Mouse (Mus musculus) midbrain, embryonic 16.5 days (tissue): ENCODE data around the gene Plxna1. TPM values are rescaled to one million over a fixed set of nuclear protein-coding genes. Genes with fewer than 3 reads are reported as not detected.

Experiments
- ATAC-seq: fragments of 200-750 bp; cut with Nextera tagmentation; 2 replicates; pipeline ENCODE4 v1.8.0; 2017; ENCODE audit warnings: moderate TSS enrichment
- H3K27ac ChIP-seq: fragments of 300-500 bp; sonication (generic); 2 replicates; pipeline ENCODE4 v1.5.1; 2014; ENCODE audit warnings: mild to moderate bottlenecking, low read length, mixed read lengths
- H3K27me3 ChIP-seq: fragments of 300-500 bp; sonication (generic); 2 replicates; pipeline ENCODE4 v1.6.1; 2014; ENCODE audit warnings: low read depth, low read length, mixed read lengths; ENCODE audit not compliant: control insufficient read depth, insufficient read depth
- H3K36me3 ChIP-seq: fragments of 300-500 bp; sonication (generic); 2 replicates; pipeline ENCODE4 v1.6.1; 2014; ENCODE audit warnings: mild to moderate bottlenecking, low read length, moderate library complexity, mixed read lengths; ENCODE audit not compliant: control insufficient read depth, insufficient read depth
- H3K4me1 ChIP-seq: fragments of 300-500 bp; sonication (generic); 2 replicates; pipeline ENCODE4 v1.6.1; 2014; ENCODE audit warnings: mild to moderate bottlenecking, low read length, mixed read lengths; ENCODE audit not compliant: control insufficient read depth, insufficient read depth
- H3K4me2 ChIP-seq: fragments of 300-500 bp; sonication (generic); 2 replicates; pipeline ENCODE4 v1.6.1; 2014; ENCODE audit warnings: mild to moderate bottlenecking, low read length, mixed read lengths
- H3K4me3 ChIP-seq: fragments of 300-500 bp; sonication (generic); 2 replicates; pipeline ENCODE4 v1.5.1; 2014; ENCODE audit warnings: low read depth, mild to moderate bottlenecking, low read length, moderate library complexity, mixed read lengths
- H3K9ac ChIP-seq: fragments of 300-500 bp; sonication (generic); 2 replicates; pipeline ENCODE4 v1.6.1; 2014; ENCODE audit warnings: low read depth, low read length, mixed read lengths
- H3K9me3 ChIP-seq: fragments of 300-500 bp; sonication (generic); replicated peaks from 2 replicates; pipeline ENCODE4 v1.6.1; 2014; ENCODE audit warnings: mild to moderate bottlenecking, low read length, mixed read lengths; ENCODE audit not compliant: control insufficient read depth, poor library complexity, severe bottlenecking
- WGBS: fragments of 180-500 bp; shearing (Covaris S2); extraction: QIAGEN DNeasy Blood & Tissue Kit; methylation state at CpG from one replicate; pipeline ENCODE4 v1.1.7; 2014; 5-methylcytosine and 5-hydroxymethylcytosine counted together
- polyA plus RNA-seq: library from polyadenylated mRNA; unstranded; fragments of >200 nt; fragmentation: Nextera tagmentation; extraction: Ambion mirVana; gene quantifications from 2 replicates; pipeline ENCODE4 v1.2.1, GENCODE M21; 2015

The Plxna1 gene
- polyA plus RNA-seq, 1 experiment from 2014 or later: 64.0 TPM

DNA sequence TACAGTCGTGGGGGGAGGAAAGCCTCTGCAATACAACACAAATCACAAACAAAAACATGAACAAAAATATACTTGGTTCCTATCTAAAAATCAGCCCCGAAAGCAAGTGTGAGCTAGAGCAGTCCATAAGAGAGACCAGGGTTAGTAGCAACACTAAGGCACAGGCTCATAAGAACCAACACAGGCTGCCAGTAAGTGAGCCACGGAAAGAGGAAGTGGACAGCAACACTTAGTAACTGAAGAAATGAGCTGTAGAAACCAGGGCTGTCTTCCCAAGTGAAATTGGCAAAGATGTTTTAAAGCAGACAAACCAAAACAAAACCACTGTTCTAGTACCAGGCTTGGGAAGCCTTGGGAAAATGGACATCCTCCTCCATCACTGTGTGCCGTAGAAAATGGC, 35.5 kb upstream of the Plxna1 start:
- H3K4me3 ChIP-seq: no peak overlapping the region
- 84% methylated on average over 4 of the region's 4 CpGs for WGBS

GRCm38 (mm10) chr6:89393820-89394219, 31.4 kb upstream of the Plxna1 start:
- no peaks in the 10 kb centered on the region for H3K9me3 ChIP-seq
- WGBS: 90% methylated on average over 2 of the region's 2 CpGs
- no peak overlapping the region for H3K4me2 ChIP-seq
- no peak for ATAC-seq
- no peak overlapping the region for H3K27ac ChIP-seq
- no peak overlapping the region for H3K9ac ChIP-seq
- H3K4me3 ChIP-seq: no peak overlapping the region
- no peaks in the 10 kb centered on the region for H3K36me3 ChIP-seq
- H3K4me1 ChIP-seq: no peaks in the 10 kb centered on the region
- no peaks in the 10 kb centered on the region for H3K27me3 ChIP-seq

More for the DNA sequence above, 35.5 kb upstream of the Plxna1 start:
- H3K36me3 ChIP-seq: no peaks in the 10 kb centered on the region
- no peak for ATAC-seq
- H3K9ac ChIP-seq: no peak overlapping the region
- H3K4me2 ChIP-seq: no peak overlapping the region
- no peaks in the 10 kb centered on the region for H3K4me1 ChIP-seq
- no peak overlapping the region for H3K27ac ChIP-seq
- no peaks in the 10 kb centered on the region for H3K27me3 ChIP-seq
- H3K9me3 ChIP-seq: no peaks in the 10 kb centered on the region

DNA sequence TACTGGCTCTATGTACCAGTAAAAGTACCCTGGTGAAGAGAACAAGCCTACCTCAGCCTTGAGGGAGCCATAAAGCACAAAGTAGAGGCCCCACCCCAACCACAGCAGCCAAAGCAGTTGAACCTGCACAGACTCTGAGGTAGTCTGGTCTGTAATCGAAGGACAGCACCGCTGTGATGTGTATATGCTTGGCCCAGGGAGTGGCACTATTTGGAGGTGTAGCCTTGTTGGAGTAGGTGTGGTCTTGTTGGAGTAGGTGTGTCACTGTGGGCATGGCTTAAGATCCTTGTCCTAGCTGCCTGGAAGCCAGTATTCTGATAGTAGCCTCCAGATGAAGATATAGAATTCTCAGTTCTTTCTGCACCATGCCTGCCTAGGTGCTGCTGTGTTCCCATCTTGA, 29.8 kb upstream of the Plxna1 start:
- WGBS: 94% methylated on average over 2 of the region's 2 CpGs
- no peak overlapping the region for H3K4me3 ChIP-seq
- no peaks in the 10 kb centered on the region for H3K36me3 ChIP-seq
- no peak overlapping the region for H3K27ac ChIP-seq
- no peak overlapping the region for H3K9ac ChIP-seq
- no peaks in the 10 kb centered on the region for H3K9me3 ChIP-seq
- no peaks in the 10 kb centered on the region for H3K27me3 ChIP-seq
- H3K4me1 ChIP-seq: no peaks in the 10 kb centered on the region
- no peak for ATAC-seq
- no peak overlapping the region for H3K4me2 ChIP-seq

GRCm38 (mm10) chr6:89389771-89390170, 27.4 kb upstream of the Plxna1 start:
- Histone ChIP-seq H3K36me3 (no peaks in the 10 kb centered on the region), H3K27me3 (no peaks in the 10 kb centered on the region), H3K27ac (no peak overlapping the region), H3K9ac (no peak overlapping the region), H3K4me3 (no peak overlapping the region), H3K4me1 (no peaks in the 10 kb centered on the region), H3K9me3 (no peaks in the 10 kb centered on the region), H3K4me2 (no peak overlapping the region)
- ATAC-seq: no peak
- WGBS: 79% methylated on average over 7 of the region's 7 CpGs

DNA sequence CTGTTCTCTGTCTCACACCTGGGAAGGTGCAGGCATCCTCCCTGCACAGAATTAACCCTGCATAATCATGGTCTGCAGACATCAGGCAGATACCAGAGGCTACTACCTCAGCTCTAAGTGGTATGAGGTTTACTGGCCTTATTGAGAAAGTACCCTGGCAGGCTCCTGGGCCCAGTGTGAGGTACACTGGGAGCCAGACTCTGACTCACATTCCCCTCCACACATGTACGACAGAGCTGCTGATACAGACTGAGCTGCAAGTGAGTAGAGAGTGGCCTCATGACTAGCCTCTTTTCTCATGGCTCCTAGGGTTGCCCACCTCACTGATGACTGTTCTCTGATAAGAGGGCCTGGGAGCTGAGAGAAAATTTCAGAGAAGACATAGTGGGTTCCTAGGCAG, 24.5 kb upstream of the Plxna1 start:
- no peaks in the 10 kb centered on the region for H3K27me3 ChIP-seq
- H3K4me1 ChIP-seq: no peaks in the 10 kb centered on the region; the same call in 1 of the 2 replicates
- no peak for ATAC-seq
- no peak overlapping the region for H3K4me2 ChIP-seq
- no peaks in the 10 kb centered on the region for H3K36me3 ChIP-seq
- no peak overlapping the region for H3K9ac ChIP-seq
- no peak overlapping the region for H3K27ac ChIP-seq
- WGBS: 83% methylated on average over 1 of the region's 1 CpGs
- H3K9me3 ChIP-seq: no peaks in the 10 kb centered on the region
- no peak overlapping the region for H3K4me3 ChIP-seq

- Histone ChIP-seq H3K4me1 (no peaks in the 10 kb centered on the region; the same call in 1 of the 2 replicates), H3K9me3 (no peaks in the 10 kb centered on the region), H3K27ac (no peak overlapping the region), H3K27me3 (no peaks in the 10 kb centered on the region), H3K4me3 (no peak overlapping the region), H3K9ac (no peak overlapping the region), H3K36me3 (no peaks in the 10 kb centered on the region), H3K4me2 (no peak overlapping the region)
- no peak for ATAC-seq
- WGBS: 97% methylated on average over 2 of the region's 2 CpGs
These were observed 22.3 kb upstream of the Plxna1 start for GRCm38 (mm10) chr6:89384699-89385098.

DNA sequence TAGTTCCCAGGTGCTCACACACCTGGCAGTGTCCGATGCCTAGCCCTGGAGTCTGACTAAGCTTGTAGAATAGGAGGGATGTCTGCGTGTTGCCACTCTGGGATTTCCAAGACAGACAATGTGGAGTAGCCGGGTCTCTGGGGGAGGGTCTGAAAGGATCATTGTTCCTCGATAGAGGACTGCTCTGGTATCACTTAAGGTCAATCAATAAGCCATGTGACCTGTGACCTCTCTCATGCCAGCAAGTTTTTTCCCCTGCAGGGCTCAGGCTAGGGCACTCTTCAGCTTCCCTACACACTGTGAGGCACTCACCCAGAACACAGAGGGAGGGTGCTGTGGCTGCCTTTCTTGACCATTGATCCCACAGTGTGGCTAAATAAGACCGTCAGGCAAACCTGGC, 19.4 kb upstream of the Plxna1 start:
- H3K4me3 ChIP-seq: no peak overlapping the region
- no peak overlapping the region for H3K9ac ChIP-seq
- 23% methylated on average over 5 of the region's 5 CpGs for WGBS
- H3K36me3 ChIP-seq: no peaks in the 10 kb centered on the region
- H3K4me2 ChIP-seq: no peak overlapping the region
- no peaks in the 10 kb centered on the region; the same call in 1 of the 2 replicates for H3K4me1 ChIP-seq
- no peaks in the 10 kb centered on the region for H3K27me3 ChIP-seq
- no peaks in the 10 kb centered on the region for H3K9me3 ChIP-seq
- ATAC-seq: no peak
- H3K27ac ChIP-seq: no peak overlapping the region

DNA sequence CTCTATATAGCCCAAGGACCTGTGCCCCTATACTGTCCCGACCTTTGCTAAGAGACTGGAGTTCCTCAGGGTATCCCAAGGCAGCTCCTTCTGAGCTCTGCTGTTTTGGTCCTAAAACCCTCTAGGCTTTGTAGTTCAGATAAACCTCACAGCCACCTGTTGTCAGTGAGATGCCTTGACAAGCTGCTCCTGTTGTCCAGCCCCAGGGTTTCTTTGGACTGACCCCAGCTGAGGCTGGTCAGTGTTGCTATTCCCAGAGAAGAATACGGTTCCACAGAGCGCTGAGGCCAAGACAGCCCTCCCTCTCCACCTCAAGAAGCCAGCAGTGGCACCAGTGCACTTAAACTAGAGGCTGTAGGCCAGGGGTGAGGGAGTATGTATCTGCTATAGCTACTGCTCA, 18.8 kb upstream of the Plxna1 start:
- no peak for ATAC-seq
- no peaks in the 10 kb centered on the region; the same call in 1 of the 2 replicates for H3K4me1 ChIP-seq
- no peak overlapping the region for H3K27ac ChIP-seq
- 44% methylated on average over 3 of the region's 3 CpGs for WGBS
- no peak overlapping the region for H3K4me2 ChIP-seq
- no peaks in the 10 kb centered on the region for H3K9me3 ChIP-seq
- no peak overlapping the region for H3K9ac ChIP-seq
- no peaks in the 10 kb centered on the region for H3K36me3 ChIP-seq
- H3K4me3 ChIP-seq: no peak overlapping the region
- H3K27me3 ChIP-seq: no peaks in the 10 kb centered on the region

- H3K36me3 ChIP-seq: no peaks in the 10 kb centered on the region
- 22% methylated on average over 3 of the region's 3 CpGs for WGBS
- no peak for ATAC-seq
- H3K4me2 ChIP-seq: no peak overlapping the region
- H3K9ac ChIP-seq: no peak overlapping the region
- no peaks in the 10 kb centered on the region; the same call in 1 of the 2 replicates for H3K4me1 ChIP-seq
- H3K27me3 ChIP-seq: no peaks in the 10 kb centered on the region
- no peak overlapping the region for H3K4me3 ChIP-seq
- H3K27ac ChIP-seq: no peak overlapping the region
- H3K9me3 ChIP-seq: no peaks in the 10 kb centered on the region
These were observed 18.3 kb upstream of the Plxna1 start for GRCm38 (mm10) chr6:89380751-89381150.
